Mouse (Mus musculus) bone marrow, adult 2 months (tissue): ENCODE data around the gene Rfxank.

Source experiments
- CTCF ChIP-seq: fragments of 200-500 bp; IDR thresholded peaks from 2 replicates; pipeline ENCODE4 v1.5.1; 2011; ENCODE audit warnings: low read length, control low read depth; ENCODE audit not compliant: control insufficient read depth, insufficient read depth
- POLR2A ChIP-seq: fragments of 200-500 bp; IDR thresholded peaks from 2 replicates; pipeline ENCODE4 v1.6.1; 2011; ENCODE audit warnings: low read depth, mild to moderate bottlenecking, control low read depth, low read length, borderline replicate concordance; ENCODE audit not compliant: control insufficient read depth

DNA sequence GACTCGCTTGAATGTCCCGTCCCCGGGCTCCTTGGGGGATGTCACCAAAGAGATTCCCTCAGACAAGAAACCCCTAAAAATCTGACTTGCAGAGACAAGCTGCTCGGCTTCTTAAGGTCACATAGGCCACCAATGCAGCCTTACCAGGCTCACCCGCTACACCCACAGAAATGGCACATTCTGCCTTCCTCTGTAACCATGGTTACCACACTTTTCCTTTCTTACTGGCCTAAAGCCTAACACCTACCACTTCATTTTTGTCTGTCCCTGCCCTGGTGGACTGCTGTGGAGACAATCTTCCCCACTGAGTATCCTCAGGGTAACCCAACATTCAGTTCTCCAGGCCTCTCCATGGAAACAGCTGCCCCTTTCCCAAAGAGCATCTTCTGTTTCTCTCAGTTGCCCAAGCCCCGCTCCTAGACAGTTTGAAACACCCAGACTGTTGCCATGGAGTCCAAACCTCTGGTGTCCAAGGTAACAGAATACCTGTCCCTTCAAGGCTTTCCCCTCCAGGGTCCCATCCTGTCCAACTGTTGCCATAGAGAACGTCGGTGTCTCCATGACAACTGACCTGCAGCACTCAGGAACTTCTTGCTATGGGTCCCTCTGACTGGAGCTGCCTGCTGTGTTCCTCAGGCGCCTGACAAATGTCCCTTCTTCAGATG is 49.5 kb downstream of the Rfxank start:
- no peak for TF ChIP-seq POLR2A
- TF ChIP-seq CTCF = no peak
